Mouse (Mus musculus) adrenal gland (tissue): ENCODE results near the gene Cpeb4.
"Not testable (repeated sequence)": the region's sequence is repeated elsewhere in the genome, so short reads cannot be mapped to it uniquely, and the experiment has no call there.

ENCODE experiments used
- intact Hi-C: fragments of 180-260 bp; cut with DNase I; formaldehyde crosslinking; loops from one replicate; pipeline ENCODE4 v1.15.1; 2025

Gene Cpeb4

GRCm38 (mm10) chr11:31965256-31966134, 93.5 kb downstream of the Cpeb4 start, which contains the start of gene 4930524B15Rik:
Gene 4930524B15Rik, plus strand, starts transcription at chr11:31965592.
- intact Hi-C loops, result no loop called here

- intact Hi-C loops, result no loop called here
These were observed 102.1 kb downstream of the Cpeb4 start for GRCm38 (mm10) chr11:31974132-31974531.

GRCm38 (mm10) chr11:31974826-31975225, 102.8 kb downstream of the Cpeb4 start:
- intact Hi-C loops, result no loop called here

- intact Hi-C loops, result no loop called here
These were observed 103.7 kb downstream of the Cpeb4 start for GRCm38 (mm10) chr11:31975678-31976077.

GRCm38 (mm10) chr11:31976137-31976536, 104.1 kb downstream of the Cpeb4 start:
- intact Hi-C loops, result no loop called here

DNA sequence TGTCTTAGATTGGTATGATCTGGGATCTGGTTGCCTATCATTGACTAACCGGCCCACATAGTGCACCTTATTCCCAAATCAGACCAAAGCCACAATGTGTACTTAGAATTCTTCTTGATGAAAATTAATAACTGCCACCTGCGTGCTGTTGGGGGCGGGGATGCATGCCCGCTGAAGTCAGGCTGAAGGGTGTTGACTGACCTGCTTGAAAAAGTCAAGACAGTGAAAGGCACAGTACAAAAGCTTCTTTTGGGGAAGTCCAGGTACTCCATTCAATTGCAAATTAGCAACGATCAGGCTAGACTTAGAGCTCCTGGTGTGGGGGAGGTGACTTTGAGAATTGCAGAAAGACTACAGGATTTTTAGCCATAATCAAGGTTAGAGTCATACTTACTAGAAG, 108.1 kb downstream of the Cpeb4 start:
- intact Hi-C loops, result not testable (repeated sequence)

GRCm38 (mm10) chr11:31981830-31982229, 109.8 kb downstream of the Cpeb4 start:
- intact Hi-C loops, result no loop called here

GRCm38 (mm10) chr11:31982247-31982943, 110.4 kb downstream of the Cpeb4 start:
- intact Hi-C loops, result not testable (repeated sequence)

- intact Hi-C loops, result no loop called here
These were observed 111.2 kb downstream of the Cpeb4 start for GRCm38 (mm10) chr11:31983249-31983648.

GRCm38 (mm10) chr11:31984786-31985185, 112.8 kb downstream of the Cpeb4 start:
- intact Hi-C loops, result no loop called here
